Mouse (Mus musculus): ENCODE measurements around the gene Slc45a3. TPM values are rescaled to one million over a fixed set of nuclear protein-coding genes. Genes with fewer than 3 reads are reported as not detected.

The Slc45a3 gene
- polyA plus RNA-seq, 1 experiment from 2014 or later = 0.96 TPM

DNA sequence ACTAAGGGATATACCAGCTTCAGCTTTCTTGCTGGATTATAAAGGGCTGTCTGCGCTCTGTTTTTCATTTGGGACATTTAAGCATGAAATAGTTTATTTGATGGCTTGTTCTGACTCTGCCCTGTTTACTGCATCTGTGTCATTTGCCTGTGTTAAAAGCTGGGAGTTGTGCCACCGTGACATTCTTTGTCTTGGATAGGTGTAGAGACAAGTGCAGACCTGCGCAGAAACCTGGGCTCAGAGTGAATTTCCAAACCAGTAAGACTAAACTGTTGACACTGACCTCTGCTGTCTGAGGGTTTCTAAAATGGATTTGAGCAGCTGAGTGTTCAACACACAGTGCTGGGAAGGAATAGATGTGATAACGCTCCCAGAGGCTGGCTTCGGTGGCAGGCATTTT is 65.2 kb downstream of the Slc45a3 start:
- H3K36me3 ChIP-seq (ENCODE audit: control insufficient read depth, insufficient read depth, low read length) = peaks cover 10% of the 10 kb centered on the region
- H3K27me3 ChIP-seq (replicated peaks; ENCODE audit: control insufficient read depth, insufficient read depth, low read length) = no peaks in the 10 kb centered on the region
- no peak for ATAC-seq
- no peaks in the 10 kb centered on the region for H3K4me1 ChIP-seq (ENCODE audit: control insufficient read depth, insufficient read depth, low read depth, low read length)
- H3K4me3 ChIP-seq (ENCODE audit: low read length) = no peak overlapping the region
- no peak overlapping the region for H3K27ac ChIP-seq (ENCODE audit: low read depth, low read length)
- H3K9me3 ChIP-seq (ENCODE audit: control insufficient read depth, low read length) = no peaks in the 10 kb centered on the region
- no peak overlapping the region for H3K4me2 ChIP-seq (ENCODE audit: low read length)
- 91% methylated on average over 5 of the region's 5 CpGs for WGBS
- H3K9ac ChIP-seq (ENCODE audit: low read depth, low read length) = no peak overlapping the region

DNA sequence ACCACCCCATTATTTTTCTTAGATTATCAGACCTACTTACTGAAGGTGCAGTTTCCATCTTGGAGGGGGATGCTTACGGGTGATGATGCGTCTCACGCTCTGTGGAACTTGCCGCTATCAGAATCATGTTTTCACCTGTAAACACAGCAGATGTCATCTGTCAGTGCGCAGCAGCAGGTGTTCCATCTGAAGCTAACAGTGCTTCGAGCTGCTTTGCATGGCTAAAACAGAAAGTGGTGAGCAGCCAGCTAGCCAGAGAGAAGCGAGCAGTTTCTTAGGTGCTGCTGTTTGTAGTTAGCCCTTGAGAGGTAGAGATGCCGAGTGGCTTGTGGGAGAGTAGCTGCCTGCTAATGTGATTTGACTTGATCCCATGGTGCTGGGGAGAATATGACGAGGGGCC is 65.6 kb downstream of the Slc45a3 start:
- no peak for ATAC-seq
- Histone ChIP-seq H3K9me3 (ENCODE audit: control insufficient read depth, low read length) (no peaks in the 10 kb centered on the region), H3K4me3 (ENCODE audit: low read length) (no peak overlapping the region), H3K27me3 (replicated peaks; ENCODE audit: control insufficient read depth, insufficient read depth, low read length) (no peaks in the 10 kb centered on the region), H3K4me2 (ENCODE audit: low read length) (no peak overlapping the region), H3K9ac (ENCODE audit: low read depth, low read length) (no peak overlapping the region), H3K27ac (ENCODE audit: low read depth, low read length) (no peak overlapping the region), H3K4me1 (ENCODE audit: control insufficient read depth, insufficient read depth, low read depth, low read length) (no peaks in the 10 kb centered on the region), H3K36me3 (ENCODE audit: control insufficient read depth, insufficient read depth, low read length) (peaks cover 8% of the 10 kb centered on the region; the same call in 1 of the 2 replicates)
- 88% methylated on average over 9 of the region's 9 CpGs for WGBS

DNA sequence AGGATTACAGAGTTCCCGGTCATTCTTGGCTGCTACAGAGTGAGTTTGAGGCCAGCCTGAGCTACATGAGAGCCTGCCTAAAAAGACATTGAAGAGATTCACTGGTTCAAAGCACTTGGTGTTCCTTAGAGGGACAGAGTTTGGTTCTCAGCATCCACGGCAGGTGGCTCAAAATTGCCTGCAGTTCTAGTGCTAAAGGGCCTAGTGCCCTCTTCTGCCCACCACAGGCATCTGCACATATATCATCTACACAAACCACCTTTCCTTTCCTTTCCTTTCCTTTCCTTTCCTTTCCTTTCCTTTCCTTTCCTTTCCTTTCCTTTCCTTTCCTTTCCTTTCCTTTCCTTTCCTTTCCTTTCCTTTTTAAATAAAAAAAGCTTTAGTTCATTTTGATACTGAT is 67.8 kb downstream of the Slc45a3 start:
- H3K9ac ChIP-seq (ENCODE audit: low read depth, low read length) = no peak overlapping the region
- H3K4me1 ChIP-seq (ENCODE audit: control insufficient read depth, insufficient read depth, low read depth, low read length) = no peaks in the 10 kb centered on the region
- ATAC-seq = no peak
- no peak overlapping the region for H3K4me3 ChIP-seq (ENCODE audit: low read length)
- no peak overlapping the region for H3K27ac ChIP-seq (ENCODE audit: low read depth, low read length)
- H3K36me3 ChIP-seq (ENCODE audit: control insufficient read depth, insufficient read depth, low read length) = 0 out of 2 replicates have a peak, but pooled peaks cover 5% of the 10 kb centered on the region
- 65% methylated on average over 2 of the region's 2 CpGs for WGBS
- H3K27me3 ChIP-seq (replicated peaks; ENCODE audit: control insufficient read depth, insufficient read depth, low read length) = no peaks in the 10 kb centered on the region
- H3K4me2 ChIP-seq (ENCODE audit: low read length) = no peak overlapping the region
- no peaks in the 10 kb centered on the region for H3K9me3 ChIP-seq (ENCODE audit: control insufficient read depth, low read length)

DNA sequence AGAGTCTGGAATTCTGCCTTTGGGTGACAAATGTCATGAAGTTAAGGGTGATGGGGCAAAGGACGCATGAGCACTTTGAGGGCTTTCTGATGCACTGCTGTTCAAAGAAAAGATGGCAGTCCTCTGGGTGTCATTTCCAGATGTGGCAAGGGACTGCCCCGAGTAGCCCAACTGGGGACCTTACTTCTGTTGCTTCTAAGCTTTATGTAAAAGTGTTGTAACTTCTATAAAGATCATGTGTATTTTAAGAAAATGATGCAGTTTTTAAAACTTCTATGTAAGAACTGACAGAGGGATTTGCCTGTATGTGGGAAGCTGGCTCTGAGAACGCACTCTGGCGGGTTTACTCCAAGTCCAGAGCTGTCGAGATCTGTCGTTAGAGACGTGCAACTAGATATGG is 69.4 kb downstream of the Slc45a3 start:
- Histone ChIP-seq H3K4me2 (ENCODE audit: low read length) (no peak overlapping the region), H3K9me3 (ENCODE audit: control insufficient read depth, low read length) (no peaks in the 10 kb centered on the region), H3K9ac (ENCODE audit: low read depth, low read length) (no peak overlapping the region), H3K36me3 (ENCODE audit: control insufficient read depth, insufficient read depth, low read length) (0 out of 2 replicates have a peak, but pooled peaks cover 5% of the 10 kb centered on the region), H3K27ac (ENCODE audit: low read depth, low read length) (no peak overlapping the region), H3K4me1 (ENCODE audit: control insufficient read depth, insufficient read depth, low read depth, low read length) (no peaks in the 10 kb centered on the region), H3K4me3 (ENCODE audit: low read length) (no peak overlapping the region), H3K27me3 (replicated peaks; ENCODE audit: control insufficient read depth, insufficient read depth, low read length) (no peaks in the 10 kb centered on the region)
- ATAC-seq = no peak
- 94% methylated on average over 7 of the region's 7 CpGs for WGBS

Other genes starting within 250 kb of the Slc45a3 start
- gene Slc26a9, start 218.9 kb upstream of the Slc45a3 start, polyA plus RNA-seq (2015; fragmentation: Nextera tagmentation; extraction: Ambion mirVana) = 0.15 and 0.18 TPM in 2 replicates
- 0.41 and 0.67 TPM in 2 replicates for gene Pm20d1, start 165.6 kb upstream of the Slc45a3 start, polyA plus RNA-seq (2015; fragmentation: Nextera tagmentation; extraction: Ambion mirVana)
- gene Slc41a1, start 135.5 kb upstream of the Slc45a3 start, polyA plus RNA-seq (2015; fragmentation: Nextera tagmentation; extraction: Ambion mirVana) = 20.1 and 23.4 TPM in 2 replicates
- 8.6 and 9.3 TPM in 2 replicates for gene Rab29, start 95.7 kb upstream of the Slc45a3 start, polyA plus RNA-seq (2015; fragmentation: Nextera tagmentation; extraction: Ambion mirVana)
- gene Nucks1, start 52.4 kb upstream of the Slc45a3 start, polyA plus RNA-seq (2015; fragmentation: Nextera tagmentation; extraction: Ambion mirVana) = 45.0 and 47.7 TPM in 2 replicates
- 10.0 and 10.2 TPM in 2 replicates for gene Elk4, start 44.6 kb downstream of the Slc45a3 start, polyA plus RNA-seq (2015; fragmentation: Nextera tagmentation; extraction: Ambion mirVana)
- 6.9 and 9.0 TPM in 2 replicates for gene Mfsd4a, start 105.1 kb downstream of the Slc45a3 start, polyA plus RNA-seq (2015; fragmentation: Nextera tagmentation; extraction: Ambion mirVana)
- gene Cdk18, start 176.7 kb downstream of the Slc45a3 start, polyA plus RNA-seq (2015; fragmentation: Nextera tagmentation; extraction: Ambion mirVana) = 1.1 and 1.5 TPM in 2 replicates
- gene Lemd1, start 228.5 kb downstream of the Slc45a3 start, polyA plus RNA-seq (2015; fragmentation: Nextera tagmentation; extraction: Ambion mirVana) = 11.4 and 14.0 TPM in 2 replicates
- 1.8 and 2.3 TPM in 2 replicates for gene AC124108.1, start 228.5 kb downstream of the Slc45a3 start, polyA plus RNA-seq (2015; fragmentation: Nextera tagmentation; extraction: Ambion mirVana)